Mouse (Mus musculus) right cerebral cortex, postnatal 14 days (tissue): ENCODE measurements around the gene Gm5148.

Source experiments
- DNase-seq: peaks from one replicate; pipeline ENCODE4 v3.0.0; 2022

Gene Gm5148

GRCm38 (mm10) chr3:37687158-37687980, 36.9 kb downstream of the Gm5148 start:
- DNase-seq, result peak; percentile 44

DNA sequence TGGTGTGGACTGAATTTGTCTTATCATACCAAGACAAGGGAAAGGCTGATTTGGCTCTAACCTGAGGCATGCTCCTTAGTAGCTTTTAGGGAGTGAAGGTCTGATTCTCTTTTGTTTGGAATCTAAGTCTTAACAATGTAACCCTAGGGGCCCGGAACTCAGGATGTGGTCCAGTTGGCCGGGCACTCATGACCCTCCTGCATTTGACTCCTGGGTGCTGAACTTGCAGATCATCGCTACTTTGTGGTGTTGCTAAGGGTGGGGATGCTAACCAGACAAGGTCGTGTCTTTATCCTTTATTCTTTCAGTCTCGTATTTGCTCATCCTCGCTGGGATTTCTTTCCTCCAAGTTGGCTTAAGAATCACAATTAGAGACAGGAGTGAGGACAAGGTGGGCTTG, 37.5 kb downstream of the Gm5148 start:
- no peak for DNase-seq

DNA sequence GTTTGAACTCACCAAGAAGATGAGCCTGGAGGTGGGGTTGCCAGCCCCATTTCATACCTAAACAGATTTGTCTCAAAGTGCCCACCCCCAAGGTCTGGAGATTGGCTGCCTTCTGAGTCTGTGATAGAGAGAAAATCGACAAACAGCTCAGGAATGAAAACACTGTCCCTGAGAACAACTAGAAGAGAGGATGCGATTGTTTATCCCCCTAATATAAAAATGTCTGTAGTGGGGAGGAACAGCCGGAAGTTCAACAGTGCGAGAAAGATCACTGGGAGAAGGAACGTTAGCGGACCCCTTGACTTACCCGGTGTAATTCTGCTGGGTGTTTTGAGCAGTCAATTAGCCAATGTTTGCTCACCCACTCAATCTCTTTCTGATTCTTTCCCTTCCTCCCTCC, 38.1 kb downstream of the Gm5148 start:
- DNase-seq, result no peak

- no peak for DNase-seq
These were observed 48.0 kb downstream of the Gm5148 start for GRCm38 (mm10) chr3:37676291-37676690.

DNA sequence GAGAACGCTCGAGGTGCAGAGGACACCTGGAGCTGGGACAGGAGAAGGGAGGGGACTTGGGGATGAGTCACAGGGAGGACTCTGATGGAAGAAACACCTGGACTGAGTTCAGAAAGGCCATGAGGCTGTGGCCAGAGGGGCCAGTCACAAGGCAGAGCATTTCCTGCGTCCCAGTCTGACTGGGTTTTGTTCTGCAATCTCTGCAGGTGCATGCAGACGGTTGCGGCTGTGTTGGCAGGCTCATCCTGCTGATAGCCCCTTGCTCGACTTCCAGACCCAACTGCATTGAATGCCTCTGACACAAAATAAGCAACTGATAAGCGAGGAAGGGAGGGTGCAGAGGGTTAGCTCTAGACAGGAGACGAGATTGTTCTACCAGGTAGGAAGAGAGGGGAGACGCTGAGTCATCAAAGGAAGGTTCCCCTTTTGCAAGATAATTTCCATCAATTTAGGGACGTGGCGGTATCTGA, 49.2 kb downstream of the Gm5148 start:
- DNase-seq, result no peak

- DNase-seq, result no peak
These were observed 50.6 kb downstream of the Gm5148 start for GRCm38 (mm10) chr3:37673513-37674261.

DNA sequence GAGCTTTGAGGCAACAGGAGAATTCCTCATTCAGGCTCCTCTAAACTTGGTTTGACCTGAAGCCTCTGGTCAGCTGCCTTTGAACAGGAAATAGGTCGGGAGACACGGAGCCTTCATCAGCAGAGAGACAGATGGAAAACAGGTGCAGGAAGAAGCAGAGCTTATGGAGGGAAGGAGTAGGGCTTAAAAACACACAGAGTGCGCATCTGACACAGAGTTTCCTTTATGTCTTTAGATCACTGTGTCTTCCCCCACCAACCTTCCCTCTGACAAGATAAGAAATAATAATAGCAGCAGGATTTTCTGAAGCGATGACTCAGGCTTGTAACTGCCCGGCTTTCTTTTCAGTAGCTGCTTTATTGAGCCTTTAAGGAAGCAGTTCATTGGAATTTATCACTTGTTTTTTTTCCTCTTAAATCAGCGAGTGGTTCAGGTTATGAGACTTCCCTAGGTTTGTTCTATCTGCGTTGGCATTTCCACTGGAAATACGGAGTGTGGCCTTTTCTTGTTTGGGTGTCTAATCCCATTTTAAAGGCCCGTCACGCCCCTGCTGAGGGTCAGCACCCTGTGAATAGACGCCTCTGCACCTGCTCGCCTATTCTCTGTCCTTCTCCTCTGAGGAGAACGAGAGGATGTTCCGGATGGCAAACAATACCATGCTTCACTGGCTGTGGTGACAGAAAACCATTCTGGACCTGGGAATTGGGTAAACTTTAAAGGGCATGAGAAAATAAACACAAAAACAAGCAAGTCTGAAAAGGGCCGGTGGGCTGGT, 51.8 kb downstream of the Gm5148 start:
- no peak for DNase-seq

- no peak for DNase-seq
These were observed 55.2 kb downstream of the Gm5148 start for GRCm38 (mm10) chr3:37669100-37669499.

- no peak for DNase-seq
These were observed 55.6 kb downstream of the Gm5148 start for GRCm38 (mm10) chr3:37668652-37669051.

DNA sequence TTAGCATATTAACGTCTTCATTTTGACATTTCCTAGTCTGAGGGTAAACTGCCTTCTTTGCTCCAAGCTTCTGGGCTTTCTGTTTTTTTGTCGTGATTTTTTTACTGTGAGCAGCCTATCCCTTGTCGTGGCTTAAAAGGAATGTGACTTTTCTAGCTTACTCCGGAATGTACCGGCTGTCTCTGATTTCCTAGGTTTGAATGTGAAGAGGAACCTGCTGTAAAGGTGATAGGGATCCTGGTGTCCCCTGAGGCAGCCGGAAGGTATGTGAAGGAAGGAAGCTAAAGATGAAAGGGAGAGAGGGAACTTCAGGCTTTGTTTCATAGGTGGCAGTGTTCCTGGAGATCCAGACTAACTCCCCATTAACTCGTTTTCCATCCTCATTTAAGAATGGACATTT, 56.6 kb downstream of the Gm5148 start:
- no peak for DNase-seq

DNA sequence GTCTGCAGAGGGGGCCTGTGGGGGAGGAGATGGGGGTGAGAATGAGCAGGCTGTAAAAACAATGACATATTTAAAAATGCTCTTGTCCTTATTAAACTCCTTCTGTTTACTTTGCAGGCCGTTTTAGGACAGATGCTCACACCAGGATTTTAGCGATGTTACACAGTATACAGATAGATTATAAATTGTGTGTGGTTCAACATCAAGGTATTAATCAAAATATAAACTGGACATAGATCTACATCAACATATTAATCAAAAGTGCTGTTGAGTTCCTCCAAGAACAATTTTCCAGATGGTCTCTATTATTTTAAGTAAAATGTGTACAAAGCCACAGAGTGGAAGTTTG, 57.2 kb downstream of the Gm5148 start:
- DNase-seq, result no peak

DNA sequence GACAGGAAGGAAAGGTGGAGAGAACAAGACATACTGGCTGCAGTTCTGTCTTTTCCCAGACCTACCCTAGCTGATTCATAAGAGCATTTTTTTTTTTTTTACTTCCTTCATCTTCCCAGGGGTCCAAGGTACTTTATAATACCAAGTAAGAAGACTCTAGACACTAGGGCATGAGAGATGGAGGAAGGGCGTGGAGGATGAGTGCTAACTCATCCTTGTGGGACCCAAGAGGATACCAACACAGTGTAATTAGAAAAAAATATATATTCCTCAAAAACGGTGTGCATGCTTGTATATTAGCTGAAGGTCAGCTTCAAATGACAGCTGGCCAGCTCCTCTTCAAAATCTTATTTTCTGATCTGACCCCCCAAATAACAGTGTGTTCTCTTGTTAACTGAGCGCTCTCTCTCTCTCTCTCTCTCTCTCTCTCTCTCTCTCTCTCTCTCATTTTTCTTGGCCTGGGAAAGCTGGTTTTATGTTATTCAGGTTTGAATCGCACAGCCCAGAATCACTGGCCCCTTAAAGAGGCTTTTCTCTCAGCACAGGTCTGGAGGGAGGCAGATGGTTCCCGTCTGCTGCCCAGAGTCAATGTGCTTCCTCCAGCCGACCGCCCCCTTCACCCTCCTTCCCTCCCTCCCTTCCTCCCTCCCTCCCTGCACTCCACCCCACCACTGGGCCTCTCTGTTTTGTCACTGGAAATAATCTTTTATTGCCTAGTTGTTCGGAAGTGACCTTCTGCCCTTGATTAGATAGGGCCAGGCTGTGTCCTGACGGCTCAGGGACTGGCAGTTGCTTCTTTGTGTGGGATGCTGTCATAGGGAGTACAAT, 57.8 kb downstream of the Gm5148 start:
- no peak for DNase-seq
